Mouse (Mus musculus): Measurements from ENCODE around the gene Rps18. TPM values are rescaled to one million over a fixed set of nuclear protein-coding genes. Genes with fewer than 3 reads are reported as not detected.

Gene Rps18
- polyA plus RNA-seq, 1 experiment: 212 TPM

DNA sequence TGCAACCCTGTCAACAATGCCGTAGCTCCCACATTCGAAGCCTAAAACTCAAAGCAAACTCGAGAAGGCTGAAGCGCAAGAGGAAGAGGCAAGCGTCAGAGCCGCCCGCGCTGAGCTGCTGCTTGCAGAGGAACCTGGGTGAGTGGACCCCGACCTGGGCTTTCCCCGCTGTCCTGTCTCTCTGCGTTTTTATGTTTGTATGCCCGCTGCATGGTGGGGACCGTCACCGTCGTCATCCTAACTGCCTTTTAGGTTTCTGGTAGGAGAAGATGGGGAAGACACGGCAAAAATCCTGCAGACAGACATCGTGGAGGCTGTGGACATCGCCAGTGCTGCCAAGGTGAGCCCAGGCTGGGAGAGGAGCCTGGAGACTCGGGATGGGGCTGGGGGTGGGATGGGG lies 14.4 kb downstream of the Rps18 start:
- Histone ChIP-seq H3K36me3 (ENCODE audit: control insufficient read depth, insufficient read depth, low read length) (0 out of 2 replicates have a peak, but pooled peaks cover 1% of the 10 kb centered on the region), H3K27me3 (ENCODE audit: control insufficient read depth, insufficient read depth, low read length) (no peaks in the 10 kb centered on the region), H3K4me3 (ENCODE audit: control insufficient read depth, low read depth, low read length) (peak overlapping the region; percentile 98), H3K27ac (ENCODE audit: control insufficient read depth, insufficient read depth, low read depth, low read length) (no peak overlapping the region), H3K4me1 (ENCODE audit: control insufficient read depth, insufficient read depth, low read length) (peaks cover 18% of the 10 kb centered on the region)
- TF ChIP-seq CTCF (IDR thresholded peaks at IDR 0.05; ENCODE audit: control insufficient read depth, insufficient read depth, insufficient replicate concordance, low read depth, low read length) (no peak), POLR2A (IDR thresholded peaks at IDR 0.05; ENCODE audit: control insufficient read depth, low read depth, low read length) (no peak)

DNA sequence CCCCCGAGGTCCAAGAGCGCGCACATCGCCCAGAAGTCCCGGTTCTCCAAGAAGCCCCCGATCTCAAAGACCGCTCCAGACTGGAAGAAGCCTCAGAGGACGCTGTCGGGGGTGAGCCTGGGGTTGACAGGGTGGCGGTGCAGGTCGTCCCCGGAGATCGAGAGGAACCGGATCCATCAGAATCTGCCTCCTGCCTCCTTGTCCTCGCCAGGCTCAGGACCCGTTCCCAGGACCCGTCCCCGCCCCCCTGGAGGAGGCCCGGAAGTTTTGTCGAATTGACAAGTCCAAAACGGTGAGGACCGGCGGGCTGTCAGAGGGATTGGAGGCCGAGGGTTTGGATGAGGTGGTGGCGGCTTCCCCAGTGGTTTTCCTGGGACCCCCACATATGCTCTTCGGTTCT lies 14.8 kb downstream of the Rps18 start:
- TF ChIP-seq CTCF (IDR thresholded peaks at IDR 0.05; ENCODE audit: control insufficient read depth, insufficient read depth, insufficient replicate concordance, low read depth, low read length) (no peak), POLR2A (IDR thresholded peaks at IDR 0.05; ENCODE audit: control insufficient read depth, low read depth, low read length) (no peak)
- Histone ChIP-seq H3K27ac (ENCODE audit: control insufficient read depth, insufficient read depth, low read depth, low read length) (peak overlapping the region; percentile 85; the same call in 1 of the 2 replicates), H3K27me3 (ENCODE audit: control insufficient read depth, insufficient read depth, low read length) (no peaks in the 10 kb centered on the region), H3K4me1 (ENCODE audit: control insufficient read depth, insufficient read depth, low read length) (peaks cover 18% of the 10 kb centered on the region), H3K4me3 (ENCODE audit: control insufficient read depth, low read depth, low read length) (peak overlapping the region; percentile 98), H3K36me3 (ENCODE audit: control insufficient read depth, insufficient read depth, low read length) (0 out of 2 replicates have a peak, but pooled peaks cover 1% of the 10 kb centered on the region)

DNA sequence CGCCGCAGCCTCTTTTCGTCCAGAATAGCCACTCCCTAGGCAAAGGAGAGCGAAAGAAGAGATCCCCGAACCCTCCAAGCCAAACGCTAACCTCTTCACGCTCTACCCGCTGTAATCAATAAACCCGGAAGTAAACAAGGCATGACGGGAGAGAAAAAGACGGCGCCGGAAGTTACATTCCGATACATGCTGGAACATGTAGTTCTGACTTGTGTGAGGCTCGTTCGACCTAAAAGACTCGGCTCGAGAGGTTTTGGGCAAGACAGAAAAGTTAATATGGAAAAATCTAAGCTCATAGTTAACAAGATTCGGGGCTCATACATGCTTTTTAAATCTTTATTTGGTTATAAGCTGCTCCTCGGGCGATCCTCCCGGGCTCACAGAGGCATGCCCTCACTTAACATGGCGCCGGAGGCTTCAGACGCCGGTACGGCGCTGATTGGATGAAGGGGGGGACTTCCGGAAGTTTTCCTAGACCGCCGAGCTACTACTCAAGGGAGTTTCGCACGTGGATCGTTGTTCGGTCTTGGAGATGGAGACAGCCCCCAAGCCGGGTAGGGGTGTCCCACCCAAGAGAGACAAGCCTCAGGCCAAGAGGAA lies 15.5 kb downstream of the Rps18 start, which contains the start of the genes Pfdn6 and Wdr46:
Gene Pfdn6, minus strand, starts transcription at position 138 of the 600 bp plus-strand sequence.
Gene Wdr46, plus strand, starts transcription at position 455 of the 600 bp plus-strand sequence.
- TF ChIP-seq CTCF (IDR thresholded peaks at IDR 0.05; ENCODE audit: control insufficient read depth, insufficient read depth, insufficient replicate concordance, low read depth, low read length): no peak
- peak; percentile 29; the same call in 1 of the 2 replicates for TF ChIP-seq POLR2A (IDR thresholded peaks at IDR 0.05; ENCODE audit: control insufficient read depth, low read depth, low read length)
- H3K36me3 ChIP-seq (ENCODE audit: control insufficient read depth, insufficient read depth, low read length): 0 out of 2 replicates have a peak, but pooled peaks cover 1% of the 10 kb centered on the region
- H3K27ac ChIP-seq (ENCODE audit: control insufficient read depth, insufficient read depth, low read depth, low read length): peak within 1 kb of the TSS; percentile 85
- H3K27me3 ChIP-seq (ENCODE audit: control insufficient read depth, insufficient read depth, low read length): no peaks in the 10 kb centered on the region
- H3K4me1 ChIP-seq (ENCODE audit: control insufficient read depth, insufficient read depth, low read length): peaks cover 18% of the 10 kb centered on the region
- peak within 1 kb of the TSS; percentile 98 for H3K4me3 ChIP-seq (ENCODE audit: control insufficient read depth, low read depth, low read length)

DNA sequence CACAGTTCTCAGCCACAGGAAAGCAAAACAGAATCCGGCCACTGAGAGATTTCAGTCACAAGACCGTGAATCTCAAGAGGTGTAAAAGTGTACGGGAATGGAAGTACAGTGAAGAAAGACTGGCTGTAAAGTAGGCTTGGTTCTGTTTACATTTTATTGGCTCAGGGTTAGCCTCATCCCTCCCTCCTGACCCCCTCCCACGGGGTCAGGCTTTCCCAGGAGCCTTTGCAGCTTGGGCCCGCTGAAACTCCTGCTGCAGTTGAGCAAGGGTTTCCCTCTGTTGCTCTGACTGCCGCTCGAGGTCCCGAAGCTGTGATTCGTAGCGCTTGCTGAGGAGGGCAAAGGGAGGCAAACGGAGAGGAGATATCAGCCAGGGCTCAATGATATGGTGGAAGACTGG lies 17.0 kb downstream of the Rps18 start:
- H3K36me3 ChIP-seq (ENCODE audit: control insufficient read depth, insufficient read depth, low read length): no peaks in the 10 kb centered on the region
- peak overlapping the region; percentile 98 for H3K4me3 ChIP-seq (ENCODE audit: control insufficient read depth, low read depth, low read length)
- H3K27me3 ChIP-seq (ENCODE audit: control insufficient read depth, insufficient read depth, low read length): no peaks in the 10 kb centered on the region
- TF ChIP-seq POLR2A (IDR thresholded peaks at IDR 0.05; ENCODE audit: control insufficient read depth, low read depth, low read length) (no peak), CTCF (IDR thresholded peaks at IDR 0.05; ENCODE audit: control insufficient read depth, insufficient read depth, insufficient replicate concordance, low read depth, low read length) (no peak)
- H3K27ac ChIP-seq (ENCODE audit: control insufficient read depth, insufficient read depth, low read depth, low read length): no peak overlapping the region
- H3K4me1 ChIP-seq (ENCODE audit: control insufficient read depth, insufficient read depth, low read length): peaks cover 18% of the 10 kb centered on the region

DNA sequence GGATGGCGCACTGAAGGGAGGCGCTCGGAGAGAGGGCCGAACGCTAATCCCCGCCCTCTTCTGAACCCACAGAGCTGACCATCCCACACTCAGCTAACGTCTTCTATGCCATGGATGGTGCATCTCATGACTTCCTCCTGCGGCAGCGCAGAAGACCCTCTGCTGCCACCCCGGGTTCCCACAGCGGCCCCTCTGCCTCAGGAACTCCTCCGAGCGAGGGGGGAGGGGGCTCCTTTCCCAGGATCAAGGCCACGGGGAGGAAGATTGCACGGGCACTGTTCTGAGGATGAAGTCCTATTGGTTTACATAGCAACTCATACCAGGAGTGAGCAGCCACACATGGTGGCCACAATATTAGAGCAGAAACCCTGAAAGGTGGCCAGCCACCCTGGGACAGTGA lies 18.8 kb downstream of the Rps18 start:
- H3K27me3 ChIP-seq (ENCODE audit: control insufficient read depth, insufficient read depth, low read length): no peaks in the 10 kb centered on the region
- H3K4me3 ChIP-seq (ENCODE audit: control insufficient read depth, low read depth, low read length): no peak overlapping the region
- no peaks in the 10 kb centered on the region for H3K36me3 ChIP-seq (ENCODE audit: control insufficient read depth, insufficient read depth, low read length)
- H3K27ac ChIP-seq (ENCODE audit: control insufficient read depth, insufficient read depth, low read depth, low read length): no peak overlapping the region
- peaks cover 18% of the 10 kb centered on the region for H3K4me1 ChIP-seq (ENCODE audit: control insufficient read depth, insufficient read depth, low read length)
- no peak for TF ChIP-seq POLR2A (IDR thresholded peaks at IDR 0.05; ENCODE audit: control insufficient read depth, low read depth, low read length)
- no peak for TF ChIP-seq CTCF (IDR thresholded peaks at IDR 0.05; ENCODE audit: control insufficient read depth, insufficient read depth, insufficient replicate concordance, low read depth, low read length)

DNA sequence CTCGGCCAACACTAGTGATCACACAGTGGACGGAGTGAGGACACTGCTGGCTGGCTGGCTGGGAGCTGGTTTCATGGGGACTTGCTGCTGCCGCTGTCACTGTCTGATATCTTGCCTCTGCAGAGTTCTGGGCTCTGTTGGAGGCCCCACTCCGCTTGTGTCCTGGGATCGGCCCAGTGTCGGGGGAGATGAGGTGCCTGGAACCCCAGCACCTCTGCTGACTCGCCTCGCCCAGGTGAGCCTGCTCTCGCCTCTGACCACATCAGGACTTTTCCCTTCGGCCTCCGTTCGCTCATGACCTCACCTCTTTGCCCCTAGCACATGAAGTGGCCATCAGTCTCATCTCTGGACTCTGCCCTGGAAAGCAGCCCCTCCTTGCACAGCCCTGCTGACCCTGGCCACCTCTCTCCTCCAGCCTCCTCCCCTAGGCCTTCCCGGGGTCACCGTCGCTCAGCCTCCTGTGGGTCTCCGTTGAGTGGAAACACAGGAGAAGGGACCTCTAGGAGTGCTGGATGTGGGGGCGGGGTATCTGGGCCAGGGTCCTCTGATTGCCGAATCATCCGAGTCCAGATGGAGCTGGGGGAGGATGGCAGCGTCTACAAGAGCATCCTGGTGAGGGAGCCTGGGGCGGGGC lies 20.3 kb downstream of the Rps18 start:
- H3K4me3 ChIP-seq (ENCODE audit: control insufficient read depth, low read depth, low read length): no peak overlapping the region
- peaks cover 20% of the 10 kb centered on the region for H3K4me1 ChIP-seq (ENCODE audit: control insufficient read depth, insufficient read depth, low read length)
- H3K27ac ChIP-seq (ENCODE audit: control insufficient read depth, insufficient read depth, low read depth, low read length): no peak overlapping the region
- no peaks in the 10 kb centered on the region for H3K36me3 ChIP-seq (ENCODE audit: control insufficient read depth, insufficient read depth, low read length)
- H3K27me3 ChIP-seq (ENCODE audit: control insufficient read depth, insufficient read depth, low read length): no peaks in the 10 kb centered on the region
- TF ChIP-seq POLR2A (IDR thresholded peaks at IDR 0.05; ENCODE audit: control insufficient read depth, low read depth, low read length) (no peak), CTCF (IDR thresholded peaks at IDR 0.05; ENCODE audit: control insufficient read depth, insufficient read depth, insufficient replicate concordance, low read depth, low read length) (no peak)

DNA sequence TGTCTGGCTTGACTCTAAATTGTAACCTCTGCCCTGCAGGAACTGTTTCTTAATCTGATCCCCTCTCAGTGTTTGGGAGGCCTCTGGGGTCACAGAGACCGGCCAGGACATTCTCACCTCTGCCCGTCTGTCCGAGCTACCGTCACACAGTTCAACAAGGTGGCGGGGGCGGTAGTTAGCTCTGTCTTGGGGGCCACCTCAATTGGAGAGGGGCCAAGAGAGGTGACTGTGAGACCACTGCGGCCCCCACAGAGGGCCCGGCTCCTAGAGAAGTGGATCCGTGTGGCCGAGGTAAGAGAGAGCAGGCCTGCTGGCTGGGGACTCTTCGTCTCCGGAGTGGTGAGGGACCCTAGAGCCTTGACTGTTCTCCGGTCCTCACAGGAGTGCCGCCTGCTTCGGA lies 22.8 kb downstream of the Rps18 start:
- no peaks in the 10 kb centered on the region for H3K36me3 ChIP-seq (ENCODE audit: control insufficient read depth, insufficient read depth, low read length)
- no peak overlapping the region for H3K4me3 ChIP-seq (ENCODE audit: control insufficient read depth, low read depth, low read length)

More for the DNA sequence above, 22.8 kb downstream of the Rps18 start:
- peaks cover 10% of the 10 kb centered on the region for H3K4me1 ChIP-seq (ENCODE audit: control insufficient read depth, insufficient read depth, low read length)
- TF ChIP-seq CTCF (IDR thresholded peaks at IDR 0.05; ENCODE audit: control insufficient read depth, insufficient read depth, insufficient replicate concordance, low read depth, low read length) (no peak), POLR2A (IDR thresholded peaks at IDR 0.05; ENCODE audit: control insufficient read depth, low read depth, low read length) (no peak)
- H3K27me3 ChIP-seq (ENCODE audit: control insufficient read depth, insufficient read depth, low read length): no peaks in the 10 kb centered on the region
- no peak overlapping the region for H3K27ac ChIP-seq (ENCODE audit: control insufficient read depth, insufficient read depth, low read depth, low read length)

Data from testis, adult 2 months (tissue).